Mouse (Mus musculus) adrenal gland, adult (tissue): ENCODE results near the gene Tpsab1.

Experiments used
- DNase-seq, 2 experiments: peaks; one replicate each; pipeline ENCODE4 v3.0.0; 2022 to 2023; ENCODE audit warnings: low spot score in 1 of 2; ENCODE audit not compliant: inconsistent age in 2 of 2

Gene Tpsab1

DNA sequence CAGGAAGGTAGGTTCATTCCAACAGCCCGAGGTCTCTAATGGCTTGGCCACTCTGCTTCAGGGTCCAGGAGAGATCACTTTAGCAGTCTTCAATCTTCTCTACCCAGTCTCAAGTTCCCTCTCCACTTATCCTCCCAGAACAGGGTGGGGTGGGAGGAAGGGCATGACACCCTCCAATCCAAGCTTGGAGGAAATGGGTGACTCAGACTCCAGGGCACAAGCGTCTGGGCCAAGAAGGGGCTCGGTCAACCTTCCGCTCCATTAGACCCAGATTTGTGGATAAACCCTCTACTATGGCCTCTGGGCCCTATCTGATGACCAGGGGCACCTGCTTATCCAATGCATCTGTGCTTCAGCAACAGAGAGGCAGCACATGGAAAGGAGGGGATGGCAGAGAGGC lies at the start of gene Tpsab1:
TSS of gene Tpsab1 (minus strand) at position 101 of the 400 bp plus-strand sequence.
- no peak for DNase-seq

DNA sequence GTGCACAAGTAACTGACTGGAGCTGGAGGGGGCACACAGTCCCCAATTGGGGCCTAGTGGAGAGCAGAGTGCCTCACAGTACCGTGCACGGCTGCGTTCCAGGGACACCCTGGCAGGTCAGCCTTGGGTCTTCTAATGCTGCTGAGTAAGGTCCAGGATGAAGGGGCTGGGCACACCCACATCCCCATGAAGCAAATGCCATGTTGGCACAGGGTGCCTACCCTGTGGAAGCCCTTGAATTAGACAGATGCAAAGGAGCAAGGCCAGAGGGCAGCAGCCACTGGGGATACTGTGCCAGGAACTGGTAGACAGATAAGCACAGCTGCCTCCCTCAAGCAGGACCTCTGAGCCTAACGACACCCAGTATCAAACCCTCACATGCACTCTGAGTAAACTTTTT lies 49.2 kb upstream of the Tpsab1 start:
- peak; percentile 76 to 83 for DNase-seq

GRCm38 (mm10) chr17:25374011-25374410 lies 28.6 kb upstream of the Tpsab1 start:
- DNase-seq, result peak; percentile 56 to 83

DNA sequence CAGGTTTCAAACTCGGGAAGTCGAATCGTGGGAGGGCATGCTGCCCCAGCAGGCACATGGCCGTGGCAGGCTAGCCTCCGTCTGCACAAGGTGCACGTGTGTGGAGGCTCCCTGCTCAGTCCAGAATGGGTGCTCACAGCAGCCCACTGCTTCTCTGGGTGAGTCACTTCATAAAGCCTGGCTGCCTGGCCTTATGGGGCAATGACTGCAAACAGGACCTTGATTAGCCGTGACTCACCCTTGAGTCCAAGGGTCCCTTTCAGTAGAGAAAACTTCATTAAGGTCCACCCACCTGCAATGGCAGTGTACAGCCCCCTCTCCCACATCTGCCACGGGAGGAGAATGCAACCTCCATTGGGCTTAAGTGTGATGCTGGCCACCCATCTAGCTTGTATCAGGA lies 27.1 kb upstream of the Tpsab1 start:
- DNase-seq, result peak; percentile 79 to 89

DNA sequence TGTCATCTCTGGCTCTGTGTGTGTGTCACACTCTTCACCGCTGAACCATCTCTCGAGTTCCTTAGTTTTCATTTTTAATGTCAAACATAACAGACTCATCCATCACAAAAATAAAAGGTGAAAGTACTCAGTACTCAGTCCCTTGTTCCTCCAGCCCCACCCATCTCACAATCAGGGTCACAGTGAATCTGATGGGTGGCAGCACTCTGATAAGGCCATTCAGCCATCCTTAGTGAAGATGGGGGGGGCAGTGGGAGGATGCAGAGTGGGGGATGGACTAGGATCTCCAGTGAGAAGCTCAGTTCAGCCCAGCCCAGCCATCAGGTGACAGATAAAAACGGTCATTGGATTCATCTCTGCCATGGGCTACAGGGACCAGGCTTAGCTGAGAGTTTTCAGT lies 23.6 kb upstream of the Tpsab1 start, which contains the start of gene Tpsg1:
TSS of gene Tpsg1 (plus strand) at position 301 of the 400 bp plus-strand sequence.
- DNase-seq, result no peak

GRCm38 (mm10) chr17:25366005-25366404 lies 20.6 kb upstream of the Tpsab1 start, which contains the start of gene Tpsb2:
Tpsb2 (plus strand) TSS chr17:25366305.
- no peak for DNase-seq

- peak; percentile 55 to 84 for DNase-seq
Measured at GRCm38 (mm10) chr17:25363726-25364125, 18.4 kb upstream of the Tpsab1 start.

- no peak for DNase-seq
Measured at GRCm38 (mm10) chr17:25361291-25361690, 15.9 kb upstream of the Tpsab1 start.

DNA sequence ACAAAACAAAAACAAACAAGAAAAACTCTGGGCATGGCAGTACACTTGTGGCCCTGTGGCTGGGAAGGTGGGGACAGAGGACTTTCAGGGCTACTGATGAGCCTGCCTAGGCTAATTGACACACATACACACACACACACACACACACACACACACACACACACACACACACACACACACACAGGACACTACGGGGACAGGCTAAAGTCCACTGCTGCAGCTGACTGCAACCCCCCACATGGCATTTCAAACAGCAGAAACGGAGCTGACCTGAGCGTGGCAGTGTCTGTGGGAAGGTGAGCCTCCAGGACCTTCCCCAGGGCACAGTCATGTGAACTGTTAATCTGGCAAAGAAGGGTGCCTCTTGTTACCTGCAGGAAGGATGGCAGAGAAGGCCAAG lies 3.9 kb downstream of the Tpsab1 start:
- no peak for DNase-seq

GRCm38 (mm10) chr17:25340003-25340402 lies 5.4 kb downstream of the Tpsab1 start:
- no peak for DNase-seq

GRCm38 (mm10) chr17:25338218-25338617 lies 7.1 kb downstream of the Tpsab1 start:
- DNase-seq, result no peak

GRCm38 (mm10) chr17:25333943-25334342 lies 11.4 kb downstream of the Tpsab1 start:
- DNase-seq, result peak; percentile 54 to 84

DNA sequence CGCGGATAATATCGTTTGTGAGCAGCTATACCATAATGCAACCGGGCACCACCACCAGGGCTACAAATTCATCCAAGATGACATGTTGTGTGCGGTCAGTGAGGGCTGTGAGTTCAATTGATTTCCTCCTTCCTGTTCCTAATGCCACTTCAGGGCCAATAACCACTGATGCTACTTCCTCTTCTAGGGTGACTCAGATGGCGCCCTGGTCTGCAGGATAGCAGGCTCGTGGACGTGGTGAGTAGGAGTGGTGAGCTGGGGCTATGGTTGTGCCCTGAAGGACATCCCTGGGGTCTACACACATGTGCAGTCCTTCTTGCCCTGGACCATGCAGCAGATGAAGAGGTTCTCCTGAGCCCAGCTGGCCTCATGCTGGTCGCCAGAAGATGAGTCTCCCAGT lies 13.0 kb downstream of the Tpsab1 start:
- no peak for DNase-seq

GRCm38 (mm10) chr17:25322930-25323329 lies 22.4 kb downstream of the Tpsab1 start:
- no peak for DNase-seq

DNA sequence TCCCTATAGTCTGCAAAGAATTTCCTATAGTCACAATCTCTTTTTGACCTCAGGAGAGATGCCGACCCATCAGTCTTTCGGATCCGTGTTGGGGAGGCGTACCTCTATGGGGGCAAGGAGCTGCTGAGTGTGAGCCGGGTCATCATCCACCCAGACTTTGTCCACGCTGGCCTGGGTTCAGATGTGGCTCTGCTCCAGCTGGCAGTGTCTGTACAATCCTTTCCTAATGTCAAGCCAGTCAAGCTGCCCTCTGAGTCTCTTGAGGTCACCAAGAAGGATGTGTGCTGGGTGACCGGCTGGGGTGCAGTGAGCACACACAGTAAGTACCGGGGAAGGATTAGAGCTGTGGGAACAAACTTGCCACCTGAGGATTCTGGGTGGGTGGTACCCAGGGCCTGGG lies 24.5 kb downstream of the Tpsab1 start:
- no peak for DNase-seq

DNA sequence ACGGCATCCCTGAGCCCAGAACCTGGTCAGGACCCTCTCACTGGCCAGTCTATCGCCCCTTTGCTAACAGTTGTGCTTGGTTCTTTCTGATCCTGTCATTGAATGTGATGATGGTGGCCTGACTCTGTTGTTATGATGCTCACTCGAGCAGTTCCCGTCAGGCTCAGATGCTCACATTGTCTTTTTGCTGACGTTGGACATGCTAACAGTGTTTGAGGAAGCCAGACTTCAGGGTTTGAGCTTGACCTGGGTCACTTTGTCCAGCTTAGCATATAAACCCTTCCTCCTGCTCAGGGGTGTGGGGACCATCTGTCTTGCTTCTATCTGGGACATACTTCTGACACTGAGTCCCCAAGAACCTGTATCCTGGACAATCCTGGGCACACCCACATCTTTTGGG lies 27.0 kb downstream of the Tpsab1 start, which contains the start of gene Prss29:
TSS of gene Prss29 (plus strand) at position 301 of the 400 bp plus-strand sequence.
- DNase-seq, result no peak

DNA sequence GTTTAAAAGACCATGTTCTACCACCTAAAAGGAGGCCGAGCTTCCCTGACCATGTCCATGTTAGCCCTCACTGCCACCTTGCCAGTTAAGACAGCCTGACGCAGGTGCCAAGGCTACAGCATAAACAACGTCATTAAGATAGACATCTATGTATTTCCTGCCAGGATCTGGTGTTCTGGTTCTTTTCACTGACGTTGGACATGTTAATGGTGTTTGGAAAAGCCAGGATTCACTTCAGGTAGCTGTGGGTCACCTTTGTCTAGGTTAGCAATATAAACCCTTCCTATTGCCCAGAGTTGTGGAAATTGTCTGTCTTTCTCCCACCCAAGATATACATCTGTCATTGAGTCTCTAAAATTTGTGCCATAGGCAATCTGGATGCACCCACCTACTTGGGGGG lies 37.0 kb downstream of the Tpsab1 start, which contains the start of gene Prss28:
TSS of gene Prss28 (plus strand) at position 301 of the 400 bp plus-strand sequence.
- no peak for DNase-seq

DNA sequence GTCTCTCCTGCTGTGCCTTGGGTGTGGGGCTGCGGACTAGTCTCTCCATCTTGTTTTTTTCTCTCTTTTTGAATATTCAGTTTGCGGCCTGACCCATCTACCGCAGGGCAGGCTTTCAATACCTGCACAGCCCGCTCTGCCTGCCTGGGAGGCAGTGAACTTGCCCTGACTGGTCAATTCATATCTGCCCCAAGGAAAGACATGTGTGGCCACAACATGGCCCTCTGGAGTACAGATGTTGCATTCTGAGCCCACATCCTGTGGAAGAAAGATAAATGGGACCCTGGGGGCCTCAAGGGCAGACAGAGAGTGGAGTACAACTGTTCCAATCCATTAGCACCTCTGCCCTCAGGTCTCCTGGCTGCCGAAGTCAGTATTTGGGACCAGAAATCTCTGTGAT lies 47.3 kb downstream of the Tpsab1 start, which contains the start of gene Prss34:
TSS of gene Prss34 (plus strand) at position 301 of the 400 bp plus-strand sequence.
- DNase-seq, result no peak

DNA sequence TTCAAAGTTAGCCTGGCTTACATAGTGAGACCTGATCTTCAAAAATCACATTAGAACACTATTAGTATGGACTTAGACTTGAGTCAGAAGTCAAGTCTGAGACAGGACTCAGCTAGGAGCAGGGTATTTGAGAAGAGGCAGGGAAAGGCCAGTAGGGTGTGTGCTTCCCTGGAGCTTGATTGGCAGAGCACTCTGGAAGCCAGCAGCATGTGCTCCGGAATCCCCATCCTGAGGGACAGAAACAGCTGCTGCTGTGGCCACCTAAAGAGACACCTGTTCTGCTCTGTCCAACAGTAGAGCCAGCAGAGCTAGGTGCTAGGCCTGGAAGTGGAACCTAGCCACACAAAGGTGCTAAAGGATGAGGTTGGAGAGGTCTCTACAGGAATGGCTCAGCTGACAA lies 51.3 kb downstream of the Tpsab1 start:
- DNase-seq, result no peak

DNA sequence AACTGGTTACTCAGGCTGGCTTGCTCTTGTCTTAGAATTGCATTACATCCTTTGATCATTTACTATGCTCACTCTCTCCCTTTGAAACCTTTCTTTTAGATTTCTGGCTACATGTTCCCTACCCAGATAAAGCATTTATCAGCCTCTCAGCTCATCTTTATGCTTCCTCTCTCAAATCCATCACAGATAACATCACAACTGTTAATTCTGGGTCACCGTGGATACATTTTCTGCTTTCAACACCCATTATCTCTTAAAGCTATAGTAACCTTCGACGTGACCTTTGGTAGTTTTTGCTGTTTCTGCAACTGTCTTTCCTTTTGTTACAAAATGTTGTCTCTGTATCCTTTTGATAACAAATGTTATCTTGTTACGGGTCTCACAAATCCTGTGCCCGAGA lies 51.9 kb downstream of the Tpsab1 start:
- DNase-seq, result no peak
